Mouse (Mus musculus): ENCODE measurements around the gene Zcchc24. TPM values are rescaled to one million over a fixed set of nuclear protein-coding genes. Genes with fewer than 3 reads are reported as not detected.
"Not testable (repeated sequence)": the region's sequence is repeated elsewhere in the genome, so short reads cannot be mapped to it uniquely, and the experiment has no call there.

The Zcchc24 gene
- total RNA-seq (2021) (10 to 100 TPM; 19.5 to 32.6 TPM), polyA plus RNA-seq (2012; rRNA removed) (19.5 and 20.6 TPM in 2 replicates)
- long read RNA-seq, full-length matches to known transcripts, result 5 of 14 reads
- long read RNA-seq, partial matches to known transcripts, result 0 of 14 reads
- long read RNA-seq, other reads (novel, unspliced or antisense), result 9 of 14 reads

DNA sequence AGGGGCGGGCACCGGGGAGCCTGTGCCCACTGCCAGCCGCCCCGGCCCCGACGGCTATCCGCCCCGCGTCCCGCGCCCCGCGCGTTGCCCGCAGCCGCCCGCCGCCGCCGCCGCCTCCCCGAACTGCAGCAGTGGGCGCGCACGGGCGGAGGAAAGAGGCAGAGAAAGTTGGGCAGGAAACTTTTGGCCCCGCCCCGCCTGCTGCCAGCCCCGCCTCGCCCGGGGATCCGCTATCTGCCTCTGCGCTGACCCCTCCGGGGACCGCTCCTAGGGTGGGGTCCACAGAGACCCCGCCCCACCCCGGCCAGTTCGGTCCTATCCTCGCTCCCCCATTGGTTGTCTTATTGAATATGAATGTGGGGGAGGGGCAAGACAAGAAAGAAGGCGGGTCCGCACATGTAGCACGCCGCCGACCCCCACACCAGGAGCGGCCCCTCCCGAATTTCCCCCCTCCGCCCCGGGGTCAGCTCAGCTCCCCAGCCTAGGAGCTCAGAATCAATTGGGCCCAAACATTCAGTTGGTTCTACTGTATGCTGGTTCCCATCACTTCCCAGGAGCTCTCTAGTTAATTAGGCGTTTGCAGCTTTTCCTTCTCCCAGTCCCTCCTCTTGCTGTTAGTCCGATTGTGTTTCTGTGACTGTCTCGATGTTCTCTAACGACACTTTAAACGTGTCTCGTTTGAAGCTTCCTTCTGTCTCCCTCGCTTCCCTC is at the start of gene Zcchc24:
Gene Zcchc24, minus strand, starts transcription at position 125 of the 711 bp plus-strand sequence.
- DNase-seq, result peak; percentile 94

DNA sequence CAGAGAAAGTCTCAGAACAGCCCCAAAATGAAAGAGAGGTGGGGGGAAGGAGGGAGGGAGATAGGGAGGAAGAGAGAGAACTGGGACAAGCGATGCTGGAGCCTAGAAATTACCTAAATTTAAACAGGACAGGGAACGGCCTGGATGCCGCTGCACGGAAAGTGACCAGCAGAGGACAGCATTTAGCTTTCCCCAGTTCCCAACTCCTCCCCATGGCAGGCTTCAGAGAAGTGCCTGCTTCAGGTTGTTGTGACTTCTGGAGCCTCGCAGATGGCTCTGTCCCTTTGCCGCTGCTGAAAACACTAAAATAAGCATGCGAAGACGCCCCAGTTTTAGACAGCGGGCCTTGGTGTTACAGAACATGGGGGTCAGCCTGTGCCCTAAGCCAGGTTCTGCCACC is 47.6 kb upstream of the Zcchc24 start:
- peak; percentile 68 for DNase-seq

DNA sequence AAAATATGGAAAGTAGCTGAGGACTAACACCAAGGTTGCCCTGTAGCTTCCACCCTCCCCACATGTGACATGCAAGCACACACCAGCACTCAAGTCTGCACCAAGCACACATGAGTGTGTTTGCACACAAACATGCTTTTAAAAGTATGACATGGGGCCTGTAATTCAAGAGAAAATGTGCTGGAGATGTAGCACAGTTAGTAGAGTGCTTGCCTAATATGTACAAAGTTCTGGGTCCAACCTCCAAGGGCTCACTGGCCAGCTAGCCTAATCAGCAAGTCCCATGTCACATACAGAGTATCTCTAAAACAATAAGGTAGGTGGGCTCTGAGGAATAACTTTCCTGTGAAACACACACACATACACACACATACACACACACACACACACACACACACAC is 45.3 kb upstream of the Zcchc24 start:
- DNase-seq, result no peak

DNA sequence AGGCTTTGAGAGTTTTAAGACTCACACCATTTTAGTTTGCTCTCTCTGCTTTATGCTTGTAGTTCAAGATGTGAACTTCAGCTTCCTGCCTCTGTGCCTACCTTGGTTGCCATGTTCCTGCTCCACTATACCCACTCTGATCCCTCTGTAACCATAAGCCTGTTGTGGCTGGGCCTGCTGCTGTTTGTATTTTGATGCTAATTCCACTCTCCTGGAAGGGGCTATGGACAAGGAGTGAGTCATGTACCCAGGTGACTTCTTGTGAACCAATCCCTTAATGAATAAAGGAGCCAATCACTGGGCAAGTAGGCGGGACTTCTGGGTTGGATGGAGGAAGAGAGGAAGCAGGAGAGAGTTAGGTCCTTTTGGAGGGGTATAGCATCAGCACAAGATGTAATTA is 42.2 kb upstream of the Zcchc24 start:
- not testable (repeated sequence) for DNase-seq

- DNase-seq, result no peak
Measured at GRCm38 (mm10) chr14:25806561-25806960, 37.7 kb upstream of the Zcchc24 start.

GRCm38 (mm10) chr14:25805871-25806270 is 37.0 kb upstream of the Zcchc24 start:
- peak; percentile 72 for DNase-seq

DNA sequence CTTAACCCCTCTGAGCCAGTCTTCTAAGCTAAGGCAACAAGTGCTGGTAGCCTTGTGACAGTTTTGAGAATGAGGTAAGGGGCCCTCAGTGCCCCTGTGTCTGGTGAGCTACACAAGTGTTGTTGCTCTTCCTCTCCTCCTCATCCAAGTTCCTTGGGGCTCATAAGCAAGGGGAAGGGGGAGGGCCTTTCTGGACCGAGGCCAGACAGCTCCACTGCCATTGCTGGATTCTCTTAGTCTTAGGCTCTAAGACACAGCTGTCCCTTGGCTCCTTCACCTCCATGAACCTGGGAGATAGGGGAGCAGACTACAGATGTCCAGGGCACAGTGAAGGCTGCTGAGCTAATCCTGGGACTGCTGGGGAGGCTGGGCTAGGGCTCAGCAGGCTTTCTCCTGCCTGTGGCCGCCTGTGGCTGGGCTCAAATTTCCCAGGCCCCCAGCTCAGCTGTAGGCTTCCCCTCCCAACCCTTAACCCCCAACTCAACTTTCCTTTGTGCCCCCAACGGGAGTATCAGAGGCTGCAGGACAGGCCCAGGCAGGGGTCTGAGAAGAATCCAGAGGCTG is 34.5 kb upstream of the Zcchc24 start:
- DNase-seq, result no peak

DNA sequence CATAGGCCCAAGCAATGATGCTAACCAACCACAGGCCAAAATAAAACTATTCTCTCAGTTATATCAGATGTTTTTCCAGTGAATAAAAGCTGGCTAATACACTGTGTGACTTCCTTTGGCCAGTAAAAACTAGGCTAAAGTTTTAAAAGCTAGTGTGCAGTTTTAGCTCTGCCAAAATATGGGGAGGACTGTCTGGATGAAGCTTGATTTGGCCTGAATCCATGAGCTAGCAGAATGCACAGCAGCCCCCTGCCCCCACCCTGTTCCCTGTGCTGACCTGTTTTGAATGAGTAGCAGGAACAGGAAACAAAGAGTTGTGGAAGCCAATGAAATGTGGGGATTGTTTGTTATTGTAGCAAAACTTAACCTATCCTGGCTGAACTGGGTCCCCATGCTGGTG is 33.7 kb upstream of the Zcchc24 start:
- DNase-seq, result no peak

DNA sequence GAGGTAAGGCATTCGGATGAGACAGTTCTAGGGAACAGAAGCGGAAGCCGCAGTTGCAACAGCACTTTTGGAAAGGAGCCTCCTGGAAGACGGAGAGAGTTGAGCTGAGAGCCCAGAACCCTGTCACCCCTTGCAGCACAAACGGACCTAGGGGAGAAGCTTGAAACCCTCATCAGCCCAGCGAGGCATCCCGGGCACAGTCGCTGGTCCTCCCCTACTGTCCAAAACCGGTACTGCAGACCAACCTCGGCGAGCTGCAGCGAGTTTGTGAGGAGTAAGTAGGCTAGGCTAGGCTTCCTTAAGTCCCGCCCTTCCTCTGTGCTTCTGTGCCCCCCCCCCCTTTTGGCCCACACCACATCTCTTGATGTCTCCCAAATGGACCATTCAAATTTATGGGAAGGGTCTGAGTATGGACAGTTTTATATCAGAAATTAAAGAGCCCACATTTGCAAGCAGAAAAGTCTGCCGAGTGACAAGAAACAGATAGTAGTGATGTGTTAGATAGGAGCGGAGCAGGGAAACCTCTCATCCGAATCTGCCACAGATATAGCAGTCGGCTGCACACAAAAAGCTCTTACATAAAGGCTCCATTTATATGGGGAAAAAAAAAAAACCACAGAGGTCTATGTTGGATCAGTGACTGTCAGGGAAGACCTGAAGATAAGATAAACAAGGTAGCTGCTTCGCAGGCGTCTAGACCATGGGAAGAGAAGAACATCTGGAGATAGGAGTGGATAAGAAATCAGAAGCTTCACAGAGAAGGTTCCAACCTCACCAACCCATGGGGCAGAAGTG is 31.5 kb upstream of the Zcchc24 start:
- DNase-seq, result peak; percentile 84

DNA sequence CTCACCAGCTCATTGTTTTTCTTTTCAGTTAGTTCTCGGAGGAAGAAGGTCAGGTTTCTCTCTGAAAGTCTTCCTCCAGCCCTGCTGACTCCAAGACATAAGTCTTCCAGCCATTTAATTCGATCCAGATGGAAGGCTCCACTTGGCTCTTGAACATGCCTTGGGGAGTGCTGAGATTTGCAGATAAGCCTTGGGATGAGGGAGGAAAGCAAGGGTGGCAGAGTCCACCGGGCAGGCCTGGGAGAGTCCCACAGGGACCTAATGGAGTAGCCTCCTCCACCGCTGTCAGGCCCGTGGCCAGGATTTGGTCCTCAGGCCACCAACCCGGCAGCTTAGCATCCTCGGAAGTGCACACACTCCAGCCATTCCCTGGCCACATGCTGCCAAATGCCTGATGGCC is 27.8 kb upstream of the Zcchc24 start:
- no peak for DNase-seq

DNA sequence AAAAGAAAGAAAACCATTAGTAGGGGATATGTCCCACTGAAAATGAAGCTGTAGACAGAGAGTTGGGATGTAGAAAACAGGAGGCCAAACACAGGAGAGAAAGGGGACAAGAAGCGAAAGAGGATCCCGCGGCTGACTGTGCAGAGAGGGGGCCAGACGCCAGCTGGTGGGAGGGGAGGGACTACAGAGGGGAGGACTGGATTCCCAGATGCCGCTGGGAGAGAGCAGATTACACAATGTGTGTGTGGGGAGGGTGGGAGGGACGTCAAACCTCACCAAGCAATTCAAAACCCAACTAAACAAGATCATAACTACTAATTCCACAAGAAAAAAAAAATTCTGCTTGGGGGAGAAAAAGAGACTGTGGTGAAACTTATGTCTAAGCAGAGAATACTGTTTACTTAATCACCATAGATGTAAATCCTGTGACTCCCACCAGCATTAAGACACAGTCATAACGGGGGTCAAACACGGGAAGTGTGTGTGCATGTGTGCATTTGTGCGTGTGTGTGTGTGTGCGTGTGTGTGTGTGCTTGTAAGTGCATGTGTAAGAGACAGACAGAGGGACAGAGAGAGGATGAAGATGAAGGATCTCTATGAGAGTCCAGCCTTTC is 26.8 kb upstream of the Zcchc24 start:
- peak; percentile 49 for DNase-seq

- DNase-seq, result no peak
Measured at GRCm38 (mm10) chr14:25795067-25795466, 26.2 kb upstream of the Zcchc24 start.

GRCm38 (mm10) chr14:25794331-25794730 is 25.5 kb upstream of the Zcchc24 start:
- no peak for DNase-seq

- no peak for DNase-seq
Measured at GRCm38 (mm10) chr14:25790768-25791302, 22.0 kb upstream of the Zcchc24 start.

DNA sequence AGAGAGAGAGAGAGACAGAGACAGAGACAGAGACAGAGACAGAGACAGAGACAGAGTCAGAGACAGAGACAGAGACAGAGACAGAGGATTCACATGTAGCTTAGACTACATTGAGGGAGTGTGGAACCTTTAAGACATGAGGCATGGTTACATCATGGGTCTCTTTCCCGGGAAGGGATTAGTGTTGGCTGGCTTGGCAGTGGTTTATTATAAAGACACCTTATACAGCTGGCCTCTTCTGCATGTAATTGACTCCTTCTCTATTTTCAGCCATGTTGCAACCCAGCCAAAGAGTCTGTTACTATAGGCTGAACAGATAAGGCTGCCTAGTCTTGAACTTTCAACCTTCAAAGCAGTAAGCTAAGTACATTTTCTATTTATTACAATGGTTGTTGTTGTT is 21.1 kb upstream of the Zcchc24 start:
- DNase-seq, result no peak

GRCm38 (mm10) chr14:25789207-25789606 is 20.4 kb upstream of the Zcchc24 start:
- DNase-seq, result no peak

- DNase-seq, result no peak
Measured at GRCm38 (mm10) chr14:25788201-25788600, 19.4 kb upstream of the Zcchc24 start.

GRCm38 (mm10) chr14:25787387-25787910 is 18.6 kb upstream of the Zcchc24 start:
- DNase-seq, result no peak

- peak; percentile 19 for DNase-seq
Measured at GRCm38 (mm10) chr14:25786959-25787358, 18.1 kb upstream of the Zcchc24 start.

- no peak for DNase-seq
Measured at GRCm38 (mm10) chr14:25785210-25785609, 16.4 kb upstream of the Zcchc24 start.

GRCm38 (mm10) chr14:25783220-25783619 is 14.4 kb upstream of the Zcchc24 start:
- no peak for DNase-seq

DNA sequence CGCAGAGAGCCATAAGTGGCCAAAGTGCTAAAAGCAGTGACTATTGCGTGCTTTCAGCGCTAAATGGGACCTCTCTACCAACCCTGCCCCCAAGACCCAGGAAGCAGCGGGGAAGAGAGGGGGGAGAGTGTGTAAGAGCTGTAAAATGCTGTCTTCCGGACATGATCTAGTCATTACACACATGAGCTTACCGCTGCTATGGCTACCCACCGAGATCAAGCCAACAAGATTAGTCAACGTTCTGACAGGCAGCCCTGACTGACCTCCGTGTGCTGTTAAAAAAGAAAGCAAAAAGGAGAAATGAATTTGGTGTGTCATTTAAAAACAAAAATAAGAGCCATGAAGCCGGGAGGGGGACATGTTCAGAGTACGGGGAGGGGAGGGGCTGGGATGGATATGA is 11.8 kb upstream of the Zcchc24 start:
- DNase-seq, result no peak
